Mouse (Mus musculus) frontal cortex, adult (tissue): ENCODE measurements around the gene 1700029F12Rik.

Experiments used
- ATAC-seq: cut with Nextera tagmentation; 2 replicates; pipeline ENCODE4 v1.9.2; 2017; ENCODE audit warnings: mild to moderate bottlenecking, moderate library complexity, mixed read lengths; ENCODE audit not compliant: low TSS enrichment

The 1700029F12Rik gene

GRCm38 (mm10) chr13:96973318-96973717 is 60.8 kb downstream of the 1700029F12Rik start:
- no peak; the same call in 1 of the 2 replicates for ATAC-seq
